Mouse (Mus musculus) heart, adult 9 months (tissue): Measurements from ENCODE around the gene Sncb.
A peak's percentile ranks its signal among the peaks of the same experiment; 100 is the strongest.

ENCODE experiments used
- DNase-seq, 2 experiments: peaks; one replicate each; pipeline ENCODE4 v3.0.0; 2022; ENCODE audit warnings: low spot score in 2 of 2

The Sncb gene

DNA sequence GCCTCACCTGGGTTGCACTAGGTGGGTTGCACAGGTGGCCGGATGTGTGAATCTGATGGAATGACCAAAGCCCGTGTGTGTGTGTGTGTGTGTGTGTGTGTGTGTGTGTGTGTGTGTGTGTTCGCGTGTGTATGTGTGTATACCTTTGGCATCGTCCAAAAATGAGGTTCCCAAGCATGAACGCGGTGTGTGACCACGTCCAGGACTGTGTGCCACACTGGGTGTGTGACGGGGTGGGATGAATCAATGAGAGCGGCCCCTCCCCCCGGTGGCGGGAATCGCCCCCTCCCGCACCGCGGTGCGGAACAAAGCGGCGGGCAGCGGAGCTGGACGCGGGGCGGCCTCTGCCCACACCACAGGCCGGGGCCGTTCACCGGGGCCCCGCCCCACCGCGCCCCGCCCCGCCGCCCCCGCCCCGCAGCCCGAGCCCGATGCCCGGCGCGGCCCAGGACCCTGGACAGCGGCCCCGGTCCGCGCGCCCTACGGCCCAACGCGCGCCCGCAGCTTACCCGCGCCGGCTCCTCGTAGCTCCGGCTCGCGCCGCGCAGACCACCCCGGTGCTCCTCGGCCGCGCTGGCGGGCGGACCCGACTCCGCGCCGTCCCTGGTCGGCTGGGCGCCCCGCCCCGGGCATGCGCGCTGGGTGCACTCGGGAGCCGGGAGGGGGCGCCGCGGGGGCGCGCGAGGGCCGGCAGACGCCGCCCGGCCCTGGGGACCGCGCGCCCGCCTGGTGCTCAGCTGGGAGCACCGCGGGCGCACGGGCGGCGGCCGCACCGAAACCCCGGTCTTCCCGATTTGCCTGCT, 17.1 kb downstream of the Sncb start:
- DNase-seq, result no peak

DNA sequence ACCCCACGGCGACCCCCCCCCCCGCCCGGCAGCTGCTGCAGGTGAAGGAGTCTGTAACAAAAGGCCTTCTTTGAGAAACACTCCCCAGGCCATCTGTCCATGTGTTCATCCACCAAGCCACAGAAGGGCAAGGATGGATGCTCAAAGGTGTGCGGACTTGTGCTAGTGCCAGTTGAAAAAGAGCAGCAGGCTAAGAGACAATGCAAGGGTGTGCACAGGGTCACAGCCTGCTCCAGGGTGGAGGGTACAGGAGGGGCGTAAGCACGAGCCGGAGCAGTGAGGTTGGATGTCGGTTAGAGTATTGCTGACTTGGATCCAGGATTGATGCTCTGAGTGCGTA, 17.7 kb downstream of the Sncb start:
- DNase-seq, result no peak

DNA sequence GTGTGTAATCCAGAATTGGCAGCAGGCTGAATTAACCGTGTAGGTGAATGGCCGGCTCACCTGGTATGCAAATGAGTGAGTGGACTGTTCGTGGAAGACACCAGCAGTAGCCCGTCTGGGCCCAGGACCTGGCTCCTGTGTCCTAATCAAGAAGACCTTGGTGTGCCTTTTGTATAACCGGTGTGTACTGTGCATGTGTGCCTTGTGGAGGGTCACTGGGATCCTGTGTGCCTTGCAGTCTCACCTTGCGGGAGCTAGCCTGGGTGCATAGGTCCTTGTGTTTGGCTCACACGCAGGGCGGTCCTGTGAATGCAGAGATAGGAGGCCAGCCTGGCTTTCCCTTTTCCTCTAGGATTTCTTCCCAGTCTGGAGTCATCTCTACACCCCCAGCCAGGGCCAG, 18.2 kb downstream of the Sncb start:
- DNase-seq, result no peak

DNA sequence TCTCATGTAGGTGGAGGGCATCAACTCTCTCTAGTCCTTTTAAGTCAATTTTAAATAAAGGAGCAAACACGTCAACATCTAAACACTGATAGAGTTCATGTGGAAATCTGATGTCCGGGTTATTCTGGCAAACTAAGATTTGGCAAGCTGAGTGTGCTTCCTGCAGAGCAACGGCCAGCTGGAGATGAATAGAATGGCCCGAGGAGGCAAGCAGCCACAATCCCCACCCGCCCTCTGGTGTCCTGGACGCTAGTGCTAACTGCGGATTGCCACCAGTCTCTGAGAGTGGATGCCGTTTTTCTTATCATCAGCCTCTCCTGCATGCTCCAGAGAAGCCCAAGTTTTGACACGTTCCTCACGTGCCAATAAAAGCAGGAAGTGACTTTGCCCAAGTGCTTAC, 19.5 kb downstream of the Sncb start:
- no peak for DNase-seq

DNA sequence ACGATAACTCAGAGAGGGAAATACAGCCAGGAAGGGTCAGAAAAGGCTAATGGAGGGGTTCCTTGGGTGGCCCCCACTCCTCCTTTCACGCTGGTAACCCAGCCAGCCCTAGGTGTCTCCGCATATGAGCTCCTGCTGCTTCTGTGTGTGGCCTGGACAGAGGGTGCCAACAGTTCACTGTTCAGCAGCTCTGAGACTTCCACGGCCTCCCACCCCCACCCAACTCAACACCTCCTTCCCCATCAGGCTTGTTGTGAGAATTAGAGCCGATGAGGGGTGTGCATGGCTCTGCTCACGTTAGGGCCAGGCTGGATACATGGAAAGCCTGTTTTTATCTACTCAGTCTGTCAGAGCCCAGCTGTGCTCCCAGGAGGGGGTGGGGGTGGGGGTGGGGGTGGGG, 20.3 kb downstream of the Sncb start:
- no peak for DNase-seq

DNA sequence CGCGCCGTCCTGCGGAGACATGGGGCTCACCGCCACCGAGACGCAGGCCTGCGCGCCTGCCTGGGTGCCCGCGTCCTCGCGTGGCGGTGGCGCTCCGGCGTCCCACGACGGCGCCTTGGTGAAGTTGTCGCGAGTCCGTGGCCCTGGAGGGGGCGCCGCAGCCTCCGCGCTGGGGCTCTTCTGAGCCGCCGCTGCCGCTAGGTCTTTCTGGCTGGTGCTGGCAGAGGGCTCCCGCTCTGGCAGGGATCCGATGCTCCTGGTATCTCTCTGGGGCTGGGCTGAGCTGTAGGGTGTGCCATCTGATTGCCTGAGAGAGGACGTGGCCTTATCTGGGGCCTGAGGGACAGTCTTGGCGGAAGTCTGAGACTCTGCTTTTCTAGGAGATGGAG, 28.2 kb downstream of the Sncb start:
- DNase-seq, result no peak

DNA sequence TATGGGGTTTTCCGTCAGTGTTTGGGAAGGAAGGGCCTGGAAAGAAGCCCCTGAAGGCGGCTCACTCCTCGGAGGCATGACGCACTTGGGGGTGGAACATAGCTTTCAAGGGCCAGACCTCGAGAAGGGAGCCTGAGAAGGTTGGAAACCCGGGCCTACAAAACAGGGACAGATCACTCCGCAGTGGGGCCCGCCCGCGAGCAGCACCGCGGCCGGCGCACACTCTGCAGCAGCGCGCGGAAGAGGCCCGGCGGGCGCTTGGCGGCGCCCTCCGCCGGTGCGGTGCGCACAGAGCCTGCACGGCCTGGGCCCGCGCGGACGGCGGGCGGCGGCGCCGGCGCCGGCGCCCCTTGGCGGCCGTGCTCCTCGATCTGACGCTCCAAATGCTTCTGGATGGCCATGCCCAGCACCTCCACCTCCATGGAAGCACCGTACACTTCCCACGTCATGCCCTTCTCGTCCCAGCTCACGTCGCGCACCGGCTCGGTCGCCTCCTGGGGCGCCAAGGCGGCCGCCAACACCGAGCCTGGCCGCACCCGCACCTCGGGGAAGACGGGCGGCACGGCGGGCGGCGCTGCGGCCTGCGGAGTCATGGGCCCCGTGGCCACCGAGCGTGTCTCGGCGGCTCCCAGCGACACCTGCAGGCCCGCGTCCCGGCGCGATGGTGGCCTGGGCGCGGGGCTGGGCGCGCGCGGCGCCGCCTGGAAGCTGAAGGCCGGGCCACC, 28.7 kb downstream of the Sncb start:
- peak in 1 of 2 experiments; percentile 1 for DNase-seq

DNA sequence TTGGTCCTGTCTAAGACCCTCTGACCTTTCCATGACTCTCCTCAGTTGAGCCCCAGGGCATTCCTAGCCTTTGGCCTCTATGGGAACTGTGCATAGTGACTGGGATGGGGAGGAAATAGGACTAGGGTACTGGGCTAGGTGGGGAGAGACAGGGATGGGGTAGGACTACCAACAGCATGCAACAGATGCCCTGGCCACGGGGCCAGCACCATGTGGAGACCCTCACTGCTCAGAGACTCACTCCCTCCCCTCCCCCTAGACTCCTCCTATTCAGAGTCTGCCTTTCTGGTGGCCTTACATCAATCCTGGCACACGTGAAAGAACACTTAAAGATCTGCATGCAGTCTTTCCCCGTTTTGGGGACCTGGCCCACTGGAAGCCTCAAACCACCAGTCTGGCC, 29.5 kb downstream of the Sncb start:
- no peak for DNase-seq

DNA sequence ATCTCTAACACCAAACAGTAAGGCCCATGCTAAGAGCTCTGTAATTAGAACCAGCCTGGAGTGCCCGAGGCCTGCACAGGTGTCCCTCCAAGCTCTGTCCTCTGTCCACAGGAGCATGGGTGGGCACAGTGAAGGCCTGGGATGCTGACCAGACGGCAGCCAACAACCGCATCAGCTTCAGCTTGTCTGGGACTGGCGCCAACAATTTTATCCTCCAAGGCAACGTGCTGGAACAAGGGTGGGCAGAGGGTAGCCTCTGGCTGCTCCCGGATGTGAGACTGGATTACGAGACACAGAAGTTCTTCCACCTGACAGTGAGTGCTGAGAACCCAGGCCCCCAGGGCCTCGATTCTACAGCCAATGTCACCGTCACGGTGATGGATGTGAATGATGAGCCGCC, 40.3 kb downstream of the Sncb start:
- DNase-seq, result no peak

DNA sequence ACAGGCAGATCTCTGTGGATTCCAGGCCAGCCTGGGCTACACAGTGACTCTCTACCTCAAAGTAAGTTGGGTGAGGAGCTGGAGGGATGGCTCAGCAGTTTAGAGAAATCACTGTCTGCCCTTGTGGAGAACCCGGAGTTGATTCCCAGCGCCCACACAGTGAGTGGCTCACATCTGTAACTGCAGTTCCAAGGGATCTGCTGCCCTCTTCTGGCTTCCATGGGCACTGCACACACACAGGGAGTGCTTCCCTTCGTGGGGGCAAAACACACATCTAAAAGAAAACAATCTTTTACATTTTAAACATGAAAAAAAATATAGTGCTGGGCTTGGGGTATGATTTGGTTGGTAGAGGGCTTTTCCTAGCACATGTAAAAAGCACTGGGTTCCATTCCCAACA, 43.3 kb downstream of the Sncb start:
- DNase-seq, result no peak

DNA sequence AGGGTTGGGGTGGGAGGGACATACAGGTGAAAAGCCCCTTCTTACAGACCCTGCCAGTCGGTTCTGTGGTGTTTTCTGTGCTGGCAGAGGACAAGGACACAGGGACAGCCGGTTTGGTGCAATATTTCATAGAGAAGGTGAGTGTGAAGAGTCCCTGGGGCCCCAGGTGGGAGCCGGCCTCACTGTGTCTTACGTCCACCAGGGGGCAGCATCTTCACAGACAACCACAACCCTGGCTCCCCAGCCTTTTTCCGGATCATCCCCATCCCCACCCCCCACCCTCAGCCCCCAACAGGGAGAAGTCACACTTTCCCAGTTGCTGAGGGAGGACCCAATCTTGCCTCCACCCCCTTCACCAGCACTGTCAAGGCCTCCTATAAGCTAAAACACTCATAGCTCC, 49.5 kb downstream of the Sncb start:
- no peak for DNase-seq

DNA sequence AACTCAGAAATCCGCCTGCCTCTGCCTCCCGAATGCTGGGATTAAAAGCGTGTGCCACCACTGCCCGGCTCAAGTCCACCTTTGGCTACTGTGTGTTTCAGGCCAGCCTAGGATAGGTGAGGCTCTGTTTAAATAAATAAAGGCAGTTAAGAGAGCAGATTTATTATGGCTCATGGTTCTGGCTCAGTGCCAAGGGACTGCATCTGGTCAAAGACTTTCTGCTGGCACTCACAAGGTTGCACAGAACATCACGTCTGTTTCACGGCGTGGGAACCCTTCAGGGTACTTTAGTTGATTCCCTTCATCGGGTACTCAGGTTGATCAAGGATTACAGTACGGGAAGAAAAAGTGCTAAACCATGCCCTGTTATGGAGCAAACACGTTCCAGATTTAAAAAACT, 51.4 kb downstream of the Sncb start:
- DNase-seq, result no peak

DNA sequence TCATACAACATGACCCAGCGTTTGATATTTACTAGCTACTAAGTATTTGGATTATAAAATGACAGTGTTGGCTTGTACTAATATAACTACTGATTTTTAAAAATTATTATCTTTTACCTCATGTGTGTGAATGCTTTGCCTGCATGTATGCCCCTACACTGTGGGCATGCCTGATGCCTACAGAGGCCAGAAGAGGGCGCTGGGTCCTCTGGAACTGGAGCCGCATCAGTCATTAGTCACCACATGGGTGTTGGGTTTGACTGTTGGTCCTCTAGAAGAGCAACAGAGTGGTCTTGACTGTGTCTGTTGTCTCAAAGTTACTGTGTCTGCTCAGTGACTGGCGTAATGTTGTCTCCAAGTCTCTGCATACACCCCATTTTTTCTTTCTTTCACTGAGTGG, 52.0 kb downstream of the Sncb start:
- no peak for DNase-seq

DNA sequence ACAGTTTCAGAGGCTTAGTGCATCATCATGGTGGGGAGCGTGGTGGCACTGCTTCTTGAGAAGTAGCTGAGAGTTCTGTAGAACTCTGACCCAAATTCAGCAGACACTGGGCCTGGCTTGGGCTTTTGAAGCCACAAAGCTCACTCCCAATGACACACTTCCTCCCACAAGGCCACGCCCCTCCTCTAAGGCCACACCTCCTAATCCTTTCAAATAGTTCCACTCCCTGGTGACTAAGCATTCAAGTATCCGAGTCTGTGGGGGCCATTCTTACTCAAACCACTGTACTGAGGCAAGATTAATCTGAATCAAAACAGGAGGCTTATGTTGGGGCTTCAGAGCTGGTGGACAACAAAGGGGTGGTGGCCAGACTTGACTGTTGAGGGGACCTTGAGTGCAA, 55.5 kb downstream of the Sncb start:
- no peak for DNase-seq
